Comparison of ENCODE assay signal across 8 mouse cellular contexts in the genomic region with DNA sequence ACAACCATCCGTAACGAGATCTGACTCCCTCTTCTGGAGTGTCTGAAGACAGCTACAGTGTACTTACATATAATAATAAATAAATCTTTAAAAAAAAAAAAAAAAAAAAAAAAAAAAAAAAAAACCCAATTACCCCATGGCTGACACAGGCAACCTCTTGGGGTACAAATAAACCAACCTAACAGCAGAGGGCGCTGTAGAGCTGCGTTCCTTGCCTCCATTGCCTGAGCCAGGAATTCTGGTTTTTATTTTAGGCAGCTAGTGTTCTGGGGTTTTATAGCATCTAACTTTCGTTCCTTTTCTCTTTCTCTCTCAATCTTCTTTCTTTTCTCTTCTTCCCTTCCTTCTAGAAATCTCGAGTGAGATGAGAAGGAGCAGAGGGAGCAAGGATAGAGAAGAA. TPM values are rescaled to one million over a fixed set of nuclear protein-coding genes. Genes with fewer than 3 reads are reported as not detected.
DNase-seq lines count a peak whose midpoint lies in the region; ATAC-seq and TF ChIP-seq lines count a peak whose summit lies in the region.
"Not testable (repeated sequence)": the region's sequence is repeated elsewhere in the genome, so short reads cannot be mapped to it uniquely, and the experiment has no call there.

No protein-coding gene starts in this region.

- DNase-seq in embryo, embryonic 9.5 days (ENCODE audit: extremely low spot score): peak; percentile 57
- DNase-seq in heart, adult 8-10 months (ENCODE audit: low spot score): peak; percentile 84
- peak; percentile 82 to 93 for DNase-seq in kidney, postnatal 25 days
- DNase-seq in liver, adult 2 months (ENCODE audit: extremely low read depth, low read depth, low spot score): peak; percentile 62
- DNase-seq in testis, postnatal 14 days (ENCODE audit: low spot score): peak; percentile 56

- H3K27me3 ChIP-seq in liver, adult 2 months (ENCODE audit: control insufficient read depth, insufficient read depth, low read length): not testable (repeated sequence)

- not testable (repeated sequence) for H3K27ac ChIP-seq in bone marrow, adult 2 months (ENCODE audit: control insufficient read depth, insufficient read depth, low read depth, low read length, poor library complexity); liver, adult 2 months (replicated peaks; ENCODE audit: insufficient read depth, low read depth, low read length)

- ATAC-seq in CD4-positive, CD25-positive, alpha-beta regulatory T cell, adult 4 months: peak; percentile 32
- ATAC-seq in neutrophil, adult 5-6 weeks (ENCODE audit: extremely low read depth, insufficient number of reproducible peaks, low FRiP score, poor library complexity, severe bottlenecking): peak; percentile 64

- TF ChIP-seq CTCF in bone marrow, adult 2 months (IDR thresholded peaks at IDR 0.05; ENCODE audit: control insufficient read depth, insufficient read depth, low read length): peak; percentile 80
- peak; percentile 80 for TF ChIP-seq CTCF in liver, adult 2 months (IDR thresholded peaks at IDR 0.05; ENCODE audit: low read depth, low read length)

- not testable (repeated sequence) for H3K79me2 ChIP-seq in liver, adult 2 months (ENCODE audit: control insufficient read depth, insufficient read depth, low read length)

- not testable (repeated sequence) for H3K9ac ChIP-seq in liver, adult 2 months (ENCODE audit: low read depth, low read length)

- WGBS in bone marrow, adult 2 months: 14% methylated on average over 6 of the region's 6 CpGs
- WGBS in liver, adult 2 months: 15% methylated on average over 6 of the region's 6 CpGs

- not testable (repeated sequence) for TF ChIP-seq POLR2A in bone marrow, adult 2 months (IDR thresholded peaks at IDR 0.05; ENCODE audit: borderline replicate concordance, control insufficient read depth, low read depth, low read length); liver, adult 2 months (IDR thresholded peaks at IDR 0.05; ENCODE audit: extremely low read depth, insufficient read depth, low read length)

- H3K4me1 ChIP-seq in bone marrow, adult 2 months (ENCODE audit: control insufficient read depth, insufficient read depth, low read length); liver, adult 2 months (ENCODE audit: control insufficient read depth, insufficient read depth, low read length): not testable (repeated sequence)

- not testable (repeated sequence) for H3K4me3 ChIP-seq in bone marrow, adult 2 months (replicated peaks; ENCODE audit: control insufficient read depth, low read depth, low read length); liver, adult 2 months (ENCODE audit: insufficient read depth, low read depth, low read length)

- not testable (repeated sequence) for H3K36me3 ChIP-seq in liver, adult 2 months (ENCODE audit: control insufficient read depth, insufficient read depth, low read length)

RNA-seq across cellular contexts. Expression of gene Socs7, which starts 4.7 kb away (rescaled TPM):
- polyA plus RNA-seq in CD4-positive, CD25-positive, alpha-beta regulatory T cell, adult 4 months (2017; shearing (Covaris generic)): 1 to 10 TPM; 7.6 to 8.4 TPM
- polyA plus RNA-seq in bone marrow, adult 2 months (2011; ENCODE audit: insufficient read depth, insufficient read length, low replicate concordance, missing spikeins): 4.3 and 5.2 TPM in 2 replicates
- 10 to 100 TPM; 19.2 to 23.4 (median 20.0) TPM for total RNA-seq in heart, adult 8-10 months (2022)
- total RNA-seq in liver, adult 2 months (2014; rRNA removed): 4.0 TPM in 2 replicates
- 3.1 and 3.7 TPM in 2 replicates for polyA plus RNA-seq in liver, adult 2 months (2012; rRNA removed)
- total RNA-seq in neutrophil, adult 5-6 weeks (2017): 12.8 and 13.6 TPM in 2 replicates

RNA-seq across cellular contexts. Expression of gene Gpr179, which starts 5.8 kb away (rescaled TPM):
- polyA plus RNA-seq in CD4-positive, CD25-positive, alpha-beta regulatory T cell, adult 4 months (2017; shearing (Covaris generic)): under 1 TPM; 0.16 to 0.30 TPM
- polyA plus RNA-seq in bone marrow, adult 2 months (2011; ENCODE audit: insufficient read depth, insufficient read length, low replicate concordance, missing spikeins): not detected in 2 replicates
- total RNA-seq in heart, adult 8-10 months (2022): under 1 TPM in 3 of 4 experiments, not detected in 1; 0.06 to 0.12 (median 0.06) TPM
- total RNA-seq in liver, adult 2 months (2014; rRNA removed): not detected in 2 replicates
- 0.01 TPM in 1 of 2 replicates, not detected in the other for polyA plus RNA-seq in liver, adult 2 months (2012; rRNA removed)
- 0.12 TPM in 1 of 2 replicates, not detected in the other for total RNA-seq in neutrophil, adult 5-6 weeks (2017)

RNA-seq across cellular contexts. Expression of gene Mrpl45, which starts 42.1 kb away (rescaled TPM):
- polyA plus RNA-seq in CD4-positive, CD25-positive, alpha-beta regulatory T cell, adult 4 months (2017; shearing (Covaris generic)): 10 to 100 TPM; 38.8 to 42.3 TPM
- 7.8 and 16.9 TPM in 2 replicates for polyA plus RNA-seq in bone marrow, adult 2 months (2011; ENCODE audit: insufficient read depth, insufficient read length, low replicate concordance, missing spikeins)
- total RNA-seq in heart, adult 8-10 months (2022): 10 to 100 TPM; 49.9 to 64.7 (median 56.9) TPM
- total RNA-seq in liver, adult 2 months (2014; rRNA removed): 19.0 and 19.9 TPM in 2 replicates
- 12.8 and 13.3 TPM in 2 replicates for polyA plus RNA-seq in liver, adult 2 months (2012; rRNA removed)
- 10.2 and 11.3 TPM in 2 replicates for total RNA-seq in neutrophil, adult 5-6 weeks (2017)

RNA-seq across cellular contexts. Expression of gene Arhgap23, which starts 57.7 kb away (rescaled TPM):
- polyA plus RNA-seq in CD4-positive, CD25-positive, alpha-beta regulatory T cell, adult 4 months (2017; shearing (Covaris generic)): not detected
- 32.9 and 39.9 TPM in 2 replicates for polyA plus RNA-seq in bone marrow, adult 2 months (2011; ENCODE audit: insufficient read depth, insufficient read length, low replicate concordance, missing spikeins)
- total RNA-seq in heart, adult 8-10 months (2022): 10 to 100 TPM; 13.3 to 14.9 (median 14.0) TPM
- total RNA-seq in liver, adult 2 months (2014; rRNA removed): 2.8 and 4.5 TPM in 2 replicates
- 11.3 and 13.6 TPM in 2 replicates for polyA plus RNA-seq in liver, adult 2 months (2012; rRNA removed)
- total RNA-seq in neutrophil, adult 5-6 weeks (2017): 8.8 and 10.5 TPM in 2 replicates
